Mouse (Mus musculus) heart, postnatal 0 days (tissue): ENCODE data around the gene Hjurp.

Experiments used
- CTCF ChIP-seq: IDR thresholded peaks from 2 replicates; pipeline ENCODE4 v1.5.1; 2016; ENCODE audit warnings: antibody characterized with exemption, control low read depth, low read depth
- EP300 ChIP-seq: IDR thresholded peaks from 2 replicates; pipeline ENCODE4 v1.6.1; 2016; ENCODE audit warnings: antibody characterized with exemption, low read depth

GRCm38 (mm10) chr1:88213766-88214461, 63.5 kb downstream of the Hjurp start:
- TF ChIP-seq EP300 = no peak
- no peak for TF ChIP-seq CTCF
